Mouse (Mus musculus) CH12.LX (cell line): Measurements from ENCODE around the gene Ildr1.

Experiments
- CHD2 ChIP-seq: IDR thresholded peaks from 2 replicates; pipeline ENCODE4 v1.6.1; 2011; ENCODE audit warnings: low read length, improper control_type of control experiment
- POLR2A ChIP-seq: IDR thresholded peaks from 2 replicates; pipeline ENCODE4 v1.6.1; 2011; ENCODE audit warnings: low read depth, mild to moderate bottlenecking, improper control_type of control experiment, low read length

- TF ChIP-seq POLR2A (no peak), CHD2 (no peak)
Observed at GRCm38 (mm10) chr16:36775658-36776057, 81.9 kb downstream of the Ildr1 start.
